Mouse (Mus musculus) C2C12 (cell line): Measurements from ENCODE around the gene Tfb1m.

ENCODE experiments used
- CEBPB ChIP-seq: IDR thresholded peaks from one replicate; pipeline ENCODE4 v1.6.1; 2011; ENCODE audit warnings: low read depth, mild to moderate bottlenecking, control low read depth, moderate library complexity
- CTCF ChIP-seq: IDR thresholded peaks from one replicate; pipeline ENCODE4 v1.5.1; 2011; ENCODE audit not compliant: control insufficient read depth, insufficient read depth, insufficient read length
- FOSL1 ChIP-seq: IDR thresholded peaks from one replicate; pipeline ENCODE4 v1.8.0; 2011; ENCODE audit warnings: mild to moderate bottlenecking, low read length; ENCODE audit not compliant: poor library complexity, insufficient read depth, severe bottlenecking
- MAX ChIP-seq: IDR thresholded peaks from one replicate; pipeline ENCODE4 v1.6.1; 2011; ENCODE audit warnings: mild to moderate bottlenecking, control low read depth
- MYOD1 ChIP-seq: IDR thresholded peaks from one replicate; pipeline ENCODE4 v1.6.1; 2011; ENCODE audit warnings: low read depth; ENCODE audit not compliant: control insufficient read depth, insufficient read length
- MYOG ChIP-seq: IDR thresholded peaks from one replicate; pipeline ENCODE4 v1.6.1; 2011; ENCODE audit not compliant: control insufficient read depth, insufficient read length; ENCODE audit errors: extremely low read depth
- USF1 ChIP-seq: IDR thresholded peaks from one replicate; pipeline ENCODE4 v1.6.1; 2011; ENCODE audit warnings: low read depth, mild to moderate bottlenecking, control low read depth, moderate library complexity

- TF ChIP-seq CTCF (no peak), MAX (no peak), MYOG (no peak), USF1 (no peak), CEBPB (no peak), FOSL1 (no peak), MYOD1 (no peak)
Measured at GRCm38 (mm10) chr17:3491065-3491464, 66.5 kb downstream of the Tfb1m start.
